Mouse (Mus musculus): ENCODE results near the gene Rapgef6.

Gene Rapgef6

DNA sequence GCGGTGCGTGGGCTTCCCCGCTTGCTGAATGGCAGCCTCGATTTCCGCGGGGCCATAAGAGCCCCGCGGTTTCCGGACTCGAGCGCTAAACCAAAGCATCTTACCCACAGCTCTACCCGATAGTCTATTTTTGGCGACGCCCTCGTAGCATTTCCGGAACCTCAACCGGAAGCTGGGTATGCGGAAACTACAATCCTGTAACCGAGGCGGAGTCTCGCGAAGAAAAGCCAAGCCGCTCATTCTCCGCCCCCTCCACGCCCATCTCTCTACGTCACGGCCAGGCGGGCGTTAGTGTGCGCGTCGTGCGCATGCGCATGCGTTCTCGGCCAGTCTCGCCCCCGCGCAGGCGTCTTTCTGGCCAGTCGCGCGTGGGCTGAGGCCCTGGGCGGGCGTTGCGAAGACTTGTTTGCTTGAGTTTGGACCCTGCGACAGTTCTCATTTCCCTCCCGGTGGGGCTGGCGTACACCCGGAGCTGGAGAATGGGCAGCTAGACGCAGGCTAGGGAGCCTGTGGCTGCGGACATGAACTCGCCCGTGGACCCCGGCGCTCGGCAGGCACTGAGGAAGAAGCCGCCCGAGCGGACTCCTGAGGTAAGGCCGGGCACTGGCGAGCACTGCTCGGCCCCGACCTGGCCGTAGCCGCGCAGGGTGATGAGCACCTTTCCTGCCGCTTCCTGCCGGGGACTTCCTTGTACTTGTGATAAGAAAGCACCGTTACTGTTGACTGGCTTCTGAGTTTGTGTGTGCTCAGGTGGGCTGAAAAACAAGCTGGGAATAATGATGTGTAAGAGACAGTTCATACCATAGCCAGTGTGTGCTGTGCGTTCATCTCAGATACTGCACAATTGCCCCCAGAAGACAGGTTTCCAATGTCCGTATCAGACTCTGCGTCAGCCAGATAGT, at the start of gene Rapgef6:
Gene Rapgef6 (plus strand): TSS at position 319 of the 902 bp plus-strand sequence.
- DNase-seq, result peak; percentile 98

DNA sequence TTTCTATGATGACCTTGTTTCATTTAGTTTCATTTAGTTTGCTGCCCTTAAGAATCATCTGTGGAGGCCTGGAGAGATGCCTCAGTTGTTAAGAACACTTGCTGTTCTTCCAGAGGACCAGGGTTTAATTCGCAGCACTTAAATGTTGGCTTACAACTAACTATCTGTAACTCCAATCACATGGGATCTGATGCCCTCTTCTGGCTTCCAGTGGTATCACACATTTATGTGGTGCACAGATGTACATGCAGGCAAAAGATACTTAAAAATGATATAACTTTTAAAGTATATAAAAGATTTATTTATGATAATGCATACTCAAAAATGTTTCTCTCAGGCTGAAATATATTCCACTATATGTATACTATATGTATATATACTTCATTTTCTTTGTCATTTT, 44.2 kb upstream of the Rapgef6 start:
- DNase-seq, result peak in 1 of 2 experiments; percentile 32

DNA sequence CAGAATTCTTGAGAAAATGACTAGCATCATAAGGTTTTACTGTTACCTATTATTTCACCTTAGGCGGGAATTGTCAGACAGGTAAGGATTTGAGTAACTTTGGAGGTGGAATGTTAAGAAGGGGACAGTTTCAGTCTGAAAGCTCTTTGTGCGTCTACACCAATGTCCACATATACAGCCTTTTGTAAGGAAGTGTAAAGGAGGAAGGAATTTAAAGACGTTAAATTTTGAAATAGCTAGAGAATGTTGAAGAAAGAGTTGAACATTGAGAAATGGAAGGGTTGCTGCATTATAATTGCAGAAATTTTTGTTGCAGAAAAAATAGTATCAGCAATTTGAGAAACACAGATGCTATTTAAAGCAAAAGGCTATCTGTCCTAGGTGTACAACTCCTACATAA, 36.6 kb upstream of the Rapgef6 start:
- DNase-seq, result no peak

DNA sequence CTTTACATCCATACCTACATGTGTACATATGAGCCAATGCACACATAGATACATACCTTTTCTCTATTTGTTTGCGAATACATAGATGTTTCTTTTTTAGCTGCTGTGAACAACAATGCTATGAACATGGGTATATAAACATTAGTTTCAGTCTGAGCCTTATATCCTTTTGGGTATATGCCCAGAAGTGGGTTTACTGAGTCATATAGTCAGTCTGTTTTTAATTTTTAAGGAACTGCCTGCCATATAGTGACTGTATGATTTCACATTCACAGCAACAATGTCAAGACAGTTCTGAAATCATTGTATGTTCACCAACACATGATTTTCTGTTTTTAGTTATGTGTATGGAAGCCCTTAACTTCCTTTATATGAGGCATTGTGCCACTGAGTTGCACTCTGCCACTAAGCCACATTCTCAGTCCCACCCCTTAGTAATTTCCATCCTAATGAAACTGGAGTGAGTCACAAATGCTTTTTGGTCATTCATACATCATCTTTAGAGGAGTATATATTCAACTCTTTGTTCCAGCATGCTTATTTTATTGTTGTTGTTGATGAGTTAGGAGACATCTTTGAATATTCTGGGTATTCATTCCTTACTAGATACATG, 30.6 kb upstream of the Rapgef6 start:
- no peak for DNase-seq

DNA sequence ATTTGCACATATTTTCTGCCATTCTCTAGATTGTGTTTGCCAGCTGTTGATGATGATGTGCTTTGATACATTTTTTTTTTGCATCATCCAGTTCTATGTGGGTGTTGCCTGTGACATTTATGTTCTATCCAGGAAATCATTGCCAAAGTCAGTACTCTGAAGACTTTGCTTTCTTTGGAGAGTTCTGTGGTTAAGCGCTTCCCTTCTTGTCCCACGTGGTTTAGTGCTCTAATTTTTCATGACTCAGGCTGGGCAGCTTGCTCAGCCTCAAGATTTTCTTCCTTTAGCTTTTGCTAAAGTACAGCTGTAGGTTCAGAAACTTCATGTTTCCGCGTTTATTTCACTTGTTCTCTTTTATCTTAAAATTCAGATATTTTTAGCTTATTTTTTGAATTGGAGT, 30.1 kb upstream of the Rapgef6 start:
- DNase-seq, result no peak

DNA sequence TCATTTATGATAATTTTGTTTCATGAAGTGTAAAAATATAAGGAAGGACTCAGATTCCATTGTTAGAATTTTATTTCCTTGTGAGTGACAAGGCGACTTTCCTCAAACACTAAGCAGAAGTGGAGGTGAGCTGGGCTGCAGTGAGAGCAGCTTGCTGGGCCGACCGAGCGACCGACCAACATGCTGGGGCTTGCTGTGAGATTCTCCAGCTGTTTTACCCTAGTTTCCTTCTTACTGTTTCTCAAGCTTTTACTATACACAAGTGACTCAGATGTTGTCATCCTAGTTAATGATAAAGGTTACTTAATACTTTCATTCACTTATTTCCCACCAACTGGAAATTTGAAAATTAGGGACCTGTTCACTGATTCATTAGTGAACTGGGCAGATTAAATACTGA, 22.8 kb upstream of the Rapgef6 start:
- no peak for DNase-seq

DNA sequence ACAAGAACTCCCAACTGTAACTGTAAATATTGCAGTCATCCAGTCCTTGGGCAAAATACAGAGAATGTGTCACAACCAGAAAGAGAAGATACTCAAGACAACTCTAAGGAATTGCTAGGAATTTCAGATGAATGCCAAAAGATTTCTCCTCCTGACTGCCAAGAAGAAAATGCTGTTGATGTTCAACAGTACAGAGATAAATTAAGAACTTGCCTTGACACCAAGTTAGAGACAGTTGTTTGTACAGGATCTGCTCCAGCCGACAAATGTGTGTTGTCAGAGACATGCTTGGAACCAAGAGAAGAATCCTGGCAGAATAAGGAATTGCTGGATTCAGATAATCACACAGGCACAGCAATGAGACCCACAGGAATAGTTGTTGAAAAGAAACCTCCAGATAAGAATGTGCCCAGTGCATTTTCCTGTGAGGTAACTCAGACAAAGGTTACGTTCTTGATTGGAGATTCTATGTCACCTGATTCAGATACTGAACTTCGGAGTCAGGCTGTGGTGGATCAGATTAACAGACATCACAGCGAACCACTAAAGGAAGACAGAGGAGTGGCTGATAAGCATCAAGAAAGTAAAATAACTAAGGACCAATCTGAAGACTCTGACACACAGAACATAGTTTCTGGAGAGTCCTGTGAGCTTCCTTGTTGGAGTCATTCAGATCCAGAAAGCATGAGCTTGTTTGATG, 20.0 kb upstream of the Rapgef6 start:
- DNase-seq, result peak in 1 of 2 experiments; percentile 6

DNA sequence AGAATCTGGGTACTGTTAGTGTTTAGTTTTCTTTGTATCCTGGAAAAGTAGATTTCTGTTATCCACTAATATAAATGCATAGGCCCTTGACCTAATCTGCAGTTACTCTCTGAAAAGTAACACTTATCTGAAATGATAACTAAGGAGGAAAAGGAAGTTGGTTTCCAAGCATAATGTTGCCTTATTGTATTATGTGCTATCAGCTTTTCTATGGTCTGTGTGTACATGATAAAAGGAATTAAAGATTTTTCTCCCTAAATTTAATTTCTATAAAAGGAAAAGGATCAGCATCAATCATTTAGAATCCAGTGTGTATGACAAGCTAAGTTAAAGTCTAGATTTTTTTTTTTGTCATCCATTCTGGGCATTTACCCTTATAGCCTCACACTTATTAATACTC, 9.1 kb upstream of the Rapgef6 start:
- no peak for DNase-seq

DNA sequence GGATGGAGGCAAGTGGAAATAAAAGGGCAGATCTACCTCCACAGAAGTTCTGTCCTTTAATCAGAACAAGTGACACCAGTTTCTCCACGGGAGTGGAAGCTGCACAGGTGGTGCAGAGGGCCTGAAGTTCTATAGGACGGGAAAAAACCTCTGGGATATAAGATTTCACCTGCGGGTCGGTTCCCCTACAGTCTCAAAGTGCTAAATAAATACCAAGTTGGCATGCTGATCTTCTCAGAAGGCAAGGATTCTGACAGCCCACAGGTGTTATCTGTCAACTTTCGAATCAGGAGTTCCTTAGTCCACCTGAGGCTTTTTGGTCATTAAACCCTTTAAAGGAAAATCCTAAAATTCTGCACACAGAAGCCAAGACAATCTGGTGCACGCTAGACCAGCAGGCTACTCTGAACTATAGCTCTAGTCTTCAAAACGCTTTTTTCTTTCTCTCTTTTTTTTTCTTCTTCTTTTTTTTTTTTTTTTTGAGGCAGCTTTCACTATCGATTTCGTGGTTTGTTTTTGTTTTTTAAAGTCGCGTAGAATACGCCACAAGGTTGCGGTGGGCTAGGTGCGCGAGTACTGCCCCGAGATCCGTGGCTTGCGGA, 619 bp upstream of the Rapgef6 start:
- no peak for DNase-seq

DNA sequence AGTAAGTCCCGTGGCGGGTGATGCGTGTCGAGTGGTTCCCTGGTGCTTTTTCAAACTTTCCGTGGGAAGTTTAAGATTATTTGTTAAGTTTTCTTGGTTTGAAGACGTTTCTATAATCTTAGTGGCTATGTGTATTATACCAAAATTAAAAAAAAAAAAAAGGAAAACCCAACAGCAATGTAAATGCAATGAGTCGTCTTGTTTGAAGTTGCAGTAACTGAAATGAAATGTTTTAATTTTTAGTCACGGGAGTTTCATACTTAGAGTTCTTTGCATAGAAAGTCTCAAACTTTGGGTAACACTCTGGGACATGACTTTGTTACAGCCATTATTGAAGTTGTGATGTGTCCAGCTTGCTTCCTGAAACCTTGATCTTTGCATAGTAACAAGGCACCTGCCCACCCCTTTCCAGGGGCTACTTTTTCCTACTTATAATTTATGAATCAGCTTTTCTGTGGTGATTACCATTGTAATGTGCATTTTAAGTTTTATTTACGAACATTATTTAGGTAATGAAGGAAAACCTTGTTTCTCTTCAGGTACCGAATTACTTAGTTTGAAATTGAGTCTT, 869 bp downstream of the Rapgef6 start:
- no peak for DNase-seq

DNA sequence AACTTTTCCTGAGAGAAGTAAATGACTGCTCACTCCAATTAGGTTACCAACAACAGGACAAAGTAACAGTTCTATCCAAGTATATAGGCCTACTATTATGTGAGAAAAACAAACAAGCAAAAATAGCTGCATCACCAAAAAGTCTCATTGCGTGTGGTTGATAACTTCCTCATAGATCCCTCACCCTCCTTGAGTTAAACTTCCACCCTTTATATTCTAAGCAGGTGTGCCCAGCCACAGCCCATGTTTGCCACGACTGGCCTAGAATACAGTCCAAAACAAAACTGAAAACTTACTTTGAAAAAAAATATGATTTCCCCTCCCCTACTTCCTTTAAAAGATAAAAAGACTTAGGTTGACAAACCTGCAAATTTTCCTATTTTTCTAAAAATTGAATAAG, 5.4 kb downstream of the Rapgef6 start:
- DNase-seq, result no peak

DNA sequence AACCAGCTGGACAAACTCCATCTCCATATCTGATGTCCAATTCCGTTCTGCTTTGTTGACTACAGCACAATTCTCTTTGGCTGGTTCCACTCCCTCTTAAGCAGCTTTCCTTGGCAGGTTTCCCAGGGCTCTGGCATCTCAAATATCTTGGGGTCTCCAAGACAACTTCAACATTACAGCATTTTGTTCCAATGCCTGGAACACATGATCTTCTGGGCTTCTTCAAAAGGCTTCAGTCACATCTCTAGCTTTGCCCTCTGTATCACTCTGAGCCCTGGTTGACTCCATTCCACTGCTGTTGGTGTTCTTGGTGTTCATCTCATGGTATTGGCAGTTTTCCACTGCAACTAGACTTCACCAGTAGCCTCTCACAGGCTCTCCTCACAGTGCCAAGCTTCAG, 7.7 kb downstream of the Rapgef6 start:
- DNase-seq, result peak; percentile 65 to 73

DNA sequence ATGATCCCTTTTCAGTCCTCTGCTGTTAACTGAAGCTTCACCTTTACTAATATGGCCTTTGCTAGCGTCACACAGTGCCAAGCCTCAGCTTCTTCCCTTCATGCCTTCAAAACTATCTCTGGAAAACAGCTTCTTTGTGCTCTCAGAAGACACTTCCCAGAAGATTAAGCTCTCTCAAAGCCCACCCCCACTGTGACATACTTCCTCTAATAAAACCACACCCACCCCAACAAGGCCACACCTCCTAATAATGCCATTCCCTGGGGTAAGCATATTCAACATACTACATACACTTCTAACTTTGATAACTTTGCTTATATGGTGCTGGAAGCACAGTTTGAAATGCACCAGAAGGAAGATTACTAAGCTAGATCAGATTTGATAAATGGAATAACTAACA, 8.3 kb downstream of the Rapgef6 start:
- DNase-seq, result no peak

DNA sequence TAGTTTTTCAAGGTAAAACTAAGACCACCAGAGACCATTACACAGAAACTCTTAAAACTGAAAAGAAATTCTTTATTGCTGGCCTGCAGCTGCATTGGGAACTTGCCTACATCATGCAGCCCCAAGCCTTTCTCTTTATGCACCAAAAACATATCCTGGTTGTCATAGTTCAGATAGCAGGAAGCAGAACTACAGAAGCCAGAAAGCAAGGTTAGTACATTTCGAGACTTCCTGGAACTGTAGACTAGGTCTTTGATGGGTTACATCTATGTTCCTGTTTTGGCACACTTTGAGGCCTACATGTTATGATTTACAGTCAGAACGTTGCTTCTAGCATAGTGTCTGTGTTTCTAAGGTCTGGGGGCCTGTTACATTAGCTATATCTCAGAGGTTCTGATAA, 11.2 kb downstream of the Rapgef6 start:
- no peak for DNase-seq

DNA sequence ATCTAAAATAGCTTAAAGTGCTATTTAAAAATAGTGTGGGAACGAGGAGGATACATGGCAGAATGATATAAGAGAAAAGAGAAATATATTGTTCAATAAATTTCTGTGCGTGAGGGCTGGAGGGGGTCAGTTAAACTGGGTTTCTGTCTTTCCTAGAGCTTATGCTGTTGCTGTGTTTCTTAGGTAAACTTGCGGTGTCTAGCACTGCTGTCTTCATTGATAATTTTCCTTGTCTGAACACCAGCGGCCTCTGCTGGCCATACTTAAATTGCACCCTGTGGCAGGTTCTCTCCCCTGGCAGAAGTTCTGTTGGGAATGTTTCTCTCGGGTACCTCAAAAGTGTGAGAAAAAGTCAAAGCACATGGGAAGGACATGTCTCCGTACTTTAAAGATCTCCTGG, 12.2 kb downstream of the Rapgef6 start:
- DNase-seq, result peak; percentile 64 to 88

DNA sequence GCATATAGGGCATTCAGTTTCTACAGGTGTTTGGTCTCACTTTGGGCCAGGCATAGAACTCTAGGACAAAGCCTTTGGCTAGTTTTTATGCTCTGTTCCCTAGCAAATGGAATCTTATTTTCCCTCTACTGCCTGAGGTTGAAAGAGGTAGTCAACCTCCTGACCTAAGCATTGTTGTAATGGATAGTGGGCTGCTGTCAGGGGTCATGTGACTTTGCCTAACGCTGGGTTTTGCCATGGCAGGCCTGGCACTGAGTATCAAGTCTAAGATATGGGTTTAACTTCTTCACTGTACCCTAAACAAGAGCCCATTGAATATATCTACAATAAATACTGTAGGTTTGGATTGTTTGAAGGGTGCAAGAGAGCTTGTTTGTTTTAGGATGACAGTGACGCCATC, 16.4 kb downstream of the Rapgef6 start:
- no peak for DNase-seq

DNA sequence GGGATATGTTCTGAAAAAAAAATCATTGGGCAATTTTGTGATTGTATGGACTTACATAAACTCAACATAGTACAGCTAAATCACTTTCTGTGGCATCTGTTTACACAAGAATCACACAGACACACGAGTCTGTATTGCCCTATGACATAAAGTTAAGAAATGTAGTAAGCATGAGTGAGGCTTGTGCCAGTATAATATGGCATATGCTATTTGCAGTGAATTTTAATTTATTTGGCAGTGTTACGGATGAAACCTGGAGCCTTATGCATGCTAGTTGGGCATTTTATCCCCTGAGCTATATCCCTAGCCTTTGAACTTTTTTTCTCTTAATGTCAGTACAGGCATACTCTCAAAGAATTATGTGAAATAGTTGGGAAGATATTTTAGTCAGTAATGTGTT, 16.8 kb downstream of the Rapgef6 start:
- DNase-seq, result no peak

DNA sequence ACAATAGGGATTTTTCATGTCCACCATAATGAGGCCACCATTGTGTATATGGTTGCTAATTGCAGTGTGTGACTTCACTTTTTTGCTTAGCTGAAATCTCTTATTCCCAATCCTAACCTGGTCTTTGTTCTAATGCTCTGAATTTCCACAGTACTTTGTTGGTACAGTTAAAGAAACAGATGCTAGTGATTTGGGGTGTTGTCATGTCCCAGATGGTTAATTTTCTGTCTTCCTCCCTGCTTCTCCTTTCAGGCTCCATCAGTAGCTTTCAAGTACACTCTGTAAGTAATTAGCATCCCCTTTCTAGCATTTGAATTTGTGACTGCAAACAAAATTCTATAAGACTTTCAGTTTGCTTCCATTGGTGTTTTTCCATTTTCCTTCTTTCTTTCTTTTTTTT, 17.7 kb downstream of the Rapgef6 start:
- DNase-seq, result no peak

DNA sequence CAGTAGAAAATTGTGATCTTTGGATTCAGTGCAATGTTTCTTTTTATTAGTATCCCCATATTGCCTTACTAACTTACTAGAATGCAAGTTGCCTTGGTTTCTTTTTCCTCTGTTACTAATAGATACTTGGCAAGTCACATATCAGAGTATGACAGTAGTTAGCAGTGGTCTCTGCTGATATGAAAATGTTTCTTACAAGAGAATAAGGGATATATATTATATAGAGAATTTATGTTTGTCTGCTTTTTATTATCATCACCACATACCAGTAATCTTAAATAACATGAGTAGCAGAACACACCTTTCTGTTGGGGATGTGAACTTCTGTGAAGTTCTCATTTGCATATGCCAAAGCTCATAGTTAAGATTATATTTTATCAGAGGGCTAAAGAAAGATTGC, 19.8 kb downstream of the Rapgef6 start:
- DNase-seq, result no peak

DNA sequence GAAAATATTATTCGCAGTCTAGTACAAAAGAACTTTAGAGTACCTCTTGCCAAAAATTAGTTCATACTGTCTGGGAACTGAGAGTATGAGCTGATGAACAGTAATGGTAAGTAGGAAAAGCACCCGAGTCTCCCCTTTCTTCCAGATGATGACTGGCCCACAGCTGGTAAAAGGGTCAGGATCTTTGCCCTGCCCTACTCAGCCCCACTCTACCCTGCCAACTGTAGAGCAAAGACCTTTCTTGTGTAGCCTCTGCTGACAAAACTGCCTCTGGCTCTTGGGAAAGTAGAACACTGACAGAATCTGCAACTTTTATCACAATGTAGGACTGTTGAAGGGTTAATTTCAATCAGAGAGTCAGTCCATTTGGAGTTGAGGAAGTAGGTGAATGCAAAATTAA, 32.3 kb downstream of the Rapgef6 start:
- no peak for DNase-seq

DNA sequence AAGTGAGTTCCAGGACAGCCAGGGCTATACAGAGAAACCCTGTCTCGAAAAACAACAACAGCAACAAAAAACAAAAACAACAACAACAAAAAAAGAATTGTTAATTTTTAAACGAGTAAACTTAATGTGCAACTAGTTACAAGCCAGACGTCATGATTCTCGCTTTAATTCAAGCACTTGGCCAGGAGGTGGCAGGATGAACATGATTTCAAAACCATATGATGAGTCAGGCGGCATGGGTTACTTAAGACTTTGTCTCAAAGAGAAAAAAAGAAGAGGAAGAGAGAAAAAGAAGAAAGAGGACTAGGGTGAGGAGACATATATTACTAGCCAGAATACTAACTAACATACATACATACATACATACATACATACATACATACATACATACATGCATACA, 40.1 kb downstream of the Rapgef6 start:
- DNase-seq, result no peak

DNA sequence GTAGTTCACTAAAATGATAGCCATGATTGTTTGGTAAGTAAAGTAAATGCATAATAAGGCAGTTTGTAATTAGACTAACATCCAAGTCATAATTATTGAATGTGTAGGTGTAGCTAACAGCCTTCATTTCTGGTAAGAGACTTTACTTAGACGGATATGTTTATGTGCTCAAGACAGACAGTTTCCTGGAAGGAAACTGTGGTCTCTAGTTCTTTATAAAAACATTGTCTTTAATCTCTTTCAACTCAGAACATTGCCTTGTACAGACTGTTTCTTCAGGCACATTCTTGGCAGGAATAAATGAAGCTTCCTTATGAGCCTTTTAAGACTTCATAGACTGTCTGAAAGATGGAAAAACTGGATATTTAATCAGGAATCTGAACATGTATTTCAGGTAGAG, 45.3 kb downstream of the Rapgef6 start:
- no peak for DNase-seq

DNA sequence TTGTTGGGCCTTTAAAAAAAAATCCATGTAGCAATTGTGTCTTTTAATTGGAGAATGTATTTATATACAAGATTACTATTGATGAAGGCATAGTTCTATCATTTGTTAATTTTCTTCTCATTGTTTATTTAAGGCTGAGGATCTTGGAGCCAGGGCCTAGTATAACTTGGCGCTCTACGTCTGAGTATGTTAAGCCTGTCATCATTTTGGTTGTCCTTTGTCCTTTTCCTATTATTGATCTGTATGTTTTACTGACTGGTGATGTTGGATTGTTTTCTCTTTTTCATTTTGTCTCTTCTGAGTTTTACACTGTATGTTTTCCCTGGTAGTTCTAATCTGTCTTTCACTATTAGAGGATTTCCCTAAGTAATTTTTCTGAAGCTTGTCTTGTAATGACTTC, 52.1 kb downstream of the Rapgef6 start:
- DNase-seq, result no peak
